ENCODE assay signal across 28 mouse cellular contexts in the genomic region with DNA sequence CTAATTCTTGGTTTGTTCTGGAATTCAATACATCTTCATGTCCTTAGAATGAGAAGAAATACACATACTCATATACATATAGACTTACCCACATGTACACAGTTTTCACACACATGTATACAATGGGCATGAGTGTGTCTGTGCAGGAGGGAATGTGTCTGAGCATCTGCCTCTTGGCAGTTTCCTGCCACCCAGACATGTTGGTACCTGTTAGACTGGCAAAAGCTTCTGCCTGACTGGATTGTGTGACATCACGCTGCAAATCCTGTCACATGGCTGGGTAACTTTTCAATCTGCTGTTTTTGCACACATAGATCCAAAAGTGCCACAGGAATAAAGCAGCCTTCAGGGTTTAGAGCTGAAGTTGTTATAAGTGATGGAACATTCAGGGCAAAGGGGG.
DNase-seq lines count a peak whose midpoint lies in the region; ATAC-seq and TF ChIP-seq lines count a peak whose summit lies in the region.
"Had no signal": no experiment of that assay in that cellular context is flagged by ENCODE, and none has a peak within 500 bp of the region (broad histone marks: within the 10 kb centered on the region; RNA-seq: fewer than 3 reads in every experiment).

No protein-coding gene starts in this region.

- H3K9ac ChIP-seq in forebrain, embryonic 13.5 days, result no peak overlapping the region
- H3K9ac ChIP-seq in midbrain, postnatal 0 days (replicated peaks; ENCODE audit: low read length, poor library complexity, severe bottlenecking), result no peak overlapping the region
- H3K9ac ChIP-seq: embryonic facial prominence, embryonic 12.5 days; embryonic facial prominence, embryonic 15.5 days had no signal

- TF ChIP-seq CTCF in midbrain, postnatal 0 days (IDR thresholded peaks at IDR 0.05), result no peak
- no peak for TF ChIP-seq CTCF in brain, embryonic 14.5 days (IDR thresholded peaks at IDR 0.05; ENCODE audit: borderline replicate concordance, extremely low read depth, insufficient read depth, insufficient read length)
- no peak for TF ChIP-seq CTCF in left cerebral cortex, adult 2 months (IDR thresholded peaks at IDR 0.05)

- no peaks in the 10 kb centered on the region for H3K4me1 ChIP-seq in forebrain, embryonic 13.5 days
- H3K4me1 ChIP-seq in forebrain, embryonic 10.5 days, result peaks cover 5% of the 10 kb centered on the region
- no peaks in the 10 kb centered on the region for H3K4me1 ChIP-seq in midbrain, postnatal 0 days (ENCODE audit: insufficient read depth, low read length)
- 0 out of 2 replicates have a peak, but pooled peaks cover 6% of the 10 kb centered on the region for H3K4me1 ChIP-seq in midbrain, embryonic 10.5 days

- H3K9me3 ChIP-seq in forebrain, embryonic 13.5 days (replicated peaks), result no peaks in the 10 kb centered on the region
- H3K9me3 ChIP-seq in forebrain, embryonic 10.5 days, result no peaks in the 10 kb centered on the region
- no peaks in the 10 kb centered on the region for H3K9me3 ChIP-seq in midbrain, postnatal 0 days (ENCODE audit: low read length)
- H3K9me3 ChIP-seq in midbrain, embryonic 10.5 days (replicated peaks), result no peaks in the 10 kb centered on the region
- H3K9me3 ChIP-seq: embryonic facial prominence, embryonic 12.5 days; embryonic facial prominence, embryonic 15.5 days; G1E had no signal

- peak; percentile 12 for DNase-seq in cerebellum, postnatal 10 days
- no peak for DNase-seq in cerebellum, adult 9-10 months
- no peak for DNase-seq in forebrain, embryonic 10.5 days (ENCODE audit: extremely low spot score, low spot score)
- peak; percentile 20 for DNase-seq in midbrain, postnatal 0 days (ENCODE audit: low spot score)
- DNase-seq in midbrain, embryonic 10.5 days (ENCODE audit: low spot score), result no peak
- peak; percentile 17 for DNase-seq in brain, embryonic 14.5 days (ENCODE audit: low read depth)
- DNase-seq in left cerebral cortex, adult 2 months (ENCODE audit: extremely low spot score in 1 of 2, low spot score in 2 of 2), result no peak
- DNase-seq: adrenal gland, adult 8-10 months; adrenal gland, postnatal 14 days; adrenal gland, postnatal 36 days; B cell, adult 2 months; cerebellum, adult 11 months; cerebellum, adult 18-20 months; cerebellum, adult 8-10 months; cerebellum, postnatal 14 days; cerebellum, postnatal 36 days; embryo, embryonic 11 days had no signal

- intact Hi-C loops in left cerebral cortex, adult 2 months (cut with DNase I), result no loop called here

- 0 out of 2 replicates have a peak, but pooled peaks have one; percentile 24 for ATAC-seq in forebrain, embryonic 13.5 days
- no peak for ATAC-seq in midbrain, postnatal 0 days (ENCODE audit: low FRiP score)
- ATAC-seq: activated CD4-positive, CD25-positive, alpha-beta regulatory T cell, adult 4 months; CD4-positive, CD25-positive, alpha-beta regulatory T cell, adult 4 months; forebrain, embryonic 14.5 days; forebrain, embryonic 16.5 days; Patski had no signal

- TF ChIP-seq POLR2A in brain, embryonic 14.5 days (IDR thresholded peaks at IDR 0.05; ENCODE audit: borderline replicate concordance, extremely low read depth, insufficient read depth, insufficient read length, poor library complexity, severe bottlenecking), result no peak

- H3K4me3 ChIP-seq in forebrain, embryonic 13.5 days, result no peak overlapping the region
- H3K4me3 ChIP-seq in forebrain, embryonic 10.5 days, result no peak overlapping the region
- H3K4me3 ChIP-seq in midbrain, postnatal 0 days (ENCODE audit: low read depth, low read length), result no peak overlapping the region
- H3K4me3 ChIP-seq in midbrain, embryonic 10.5 days, result no peak overlapping the region
- no peak overlapping the region for H3K4me3 ChIP-seq in left cerebral cortex, adult 2 months
- H3K4me3 ChIP-seq: embryonic facial prominence, embryonic 12.5 days; embryonic facial prominence, embryonic 15.5 days; erythroblast, embryonic 14.5 days had no signal

- 85% methylated on average over 1 of the region's 1 CpGs for WGBS in forebrain, embryonic 13.5 days
- WGBS in forebrain, embryonic 10.5 days, result 89% methylated on average over 1 of the region's 1 CpGs
- WGBS in midbrain, postnatal 0 days, result 94% methylated on average over 1 of the region's 1 CpGs
- 86% methylated on average over 1 of the region's 1 CpGs for WGBS in midbrain, embryonic 10.5 days

- H3K4me2 ChIP-seq in forebrain, embryonic 13.5 days, result no peak overlapping the region
- no peak overlapping the region for H3K4me2 ChIP-seq in midbrain, postnatal 0 days (ENCODE audit: low read depth, low read length, poor library complexity, severe bottlenecking)
- H3K4me2 ChIP-seq: embryonic facial prominence, embryonic 12.5 days; embryonic facial prominence, embryonic 15.5 days had no signal

- H3K27me3 ChIP-seq in forebrain, embryonic 13.5 days, result no peaks in the 10 kb centered on the region
- no peaks in the 10 kb centered on the region for H3K27me3 ChIP-seq in forebrain, embryonic 10.5 days (ENCODE audit: poor library complexity, severe bottlenecking)
- H3K27me3 ChIP-seq in midbrain, postnatal 0 days (ENCODE audit: insufficient read depth, low read length), result no peaks in the 10 kb centered on the region
- H3K27me3 ChIP-seq in midbrain, embryonic 10.5 days (ENCODE audit: low read depth, poor library complexity, severe bottlenecking), result no peaks in the 10 kb centered on the region
- H3K27me3 ChIP-seq: CH12.LX; embryonic facial prominence, embryonic 12.5 days; embryonic facial prominence, embryonic 15.5 days; Patski had no signal

- no peaks in the 10 kb centered on the region for H3K36me3 ChIP-seq in forebrain, embryonic 13.5 days (ENCODE audit: poor library complexity, severe bottlenecking)
- no peaks in the 10 kb centered on the region for H3K36me3 ChIP-seq in forebrain, embryonic 10.5 days (replicated peaks)
- no peaks in the 10 kb centered on the region for H3K36me3 ChIP-seq in midbrain, postnatal 0 days (ENCODE audit: insufficient read depth, low read length)
- H3K36me3 ChIP-seq in midbrain, embryonic 10.5 days, result no peaks in the 10 kb centered on the region
- H3K36me3 ChIP-seq: embryonic facial prominence, embryonic 12.5 days; embryonic facial prominence, embryonic 15.5 days; G1E had no signal

- no peak overlapping the region for H3K27ac ChIP-seq in forebrain, embryonic 13.5 days
- H3K27ac ChIP-seq in forebrain, embryonic 10.5 days, result no peak overlapping the region
- no peak overlapping the region for H3K27ac ChIP-seq in midbrain, postnatal 0 days (ENCODE audit: low read depth, low read length)
- H3K27ac ChIP-seq in midbrain, embryonic 10.5 days (replicated peaks), result no peak overlapping the region
- no peak overlapping the region for H3K27ac ChIP-seq in left cerebral cortex, adult 2 months
- H3K27ac ChIP-seq: embryonic facial prominence, embryonic 12.5 days; embryonic facial prominence, embryonic 15.5 days had no signal

Comparison
In these comparisons a context has a peak if more than half of its experiments do, and no peak if none do; other contexts are left out.
1. DNase-seq: peak in cerebellum, postnatal 10 days (2 of 2), midbrain, postnatal 0 days (single experiment) and brain, embryonic 14.5 days (single experiment); none in cerebellum, adult 9-10 months (single experiment), forebrain, embryonic 10.5 days (single experiment), midbrain, embryonic 10.5 days (single experiment) and left cerebral cortex, adult 2 months (0 of 2).